Mouse (Mus musculus): Measurements from ENCODE around the gene Mbnl1. TPM values are rescaled to one million over a fixed set of nuclear protein-coding genes. Genes with fewer than 3 reads are reported as not detected.

Gene Mbnl1
- polyA plus RNA-seq, 1 experiment from 2014 or later: 106 TPM

- no peak overlapping the region for H3K4me2 ChIP-seq (ENCODE audit: low read depth, low read length)
- H3K4me3 ChIP-seq (replicated peaks; ENCODE audit: low read length): no peak overlapping the region
- H3K9ac ChIP-seq (ENCODE audit: low read length): no peak overlapping the region
- no peaks in the 10 kb centered on the region for H3K27me3 ChIP-seq (ENCODE audit: control insufficient read depth, insufficient read depth, low read length)
- H3K9me3 ChIP-seq (replicated peaks; ENCODE audit: control insufficient read depth, low read length): no peaks in the 10 kb centered on the region
- H3K36me3 ChIP-seq (ENCODE audit: control insufficient read depth, insufficient read depth, low read length): peaks cover 4% of the 10 kb centered on the region
- no peak for ATAC-seq (ENCODE audit: insufficient read depth, low FRiP score)
- H3K27ac ChIP-seq (ENCODE audit: low read length): no peak overlapping the region
- WGBS: 86% methylated on average over 7 of the region's 7 CpGs
- H3K4me1 ChIP-seq (ENCODE audit: control insufficient read depth, insufficient read depth, low read length): peaks cover 3% of the 10 kb centered on the region; the same call in 1 of the 2 replicates
These were observed 141.9 kb downstream of the Mbnl1 start for GRCm38 (mm10) chr3:60614516-60614915.

GRCm38 (mm10) chr3:60615057-60615606, 142.5 kb downstream of the Mbnl1 start:
- WGBS: 72% methylated on average over 11 of the region's 11 CpGs
- no peak for ATAC-seq (ENCODE audit: insufficient read depth, low FRiP score)
- H3K9me3 ChIP-seq (replicated peaks; ENCODE audit: control insufficient read depth, low read length): no peaks in the 10 kb centered on the region

GRCm38 (mm10) chr3:60615615-60616014, 143.0 kb downstream of the Mbnl1 start:
- H3K9me3 ChIP-seq (replicated peaks; ENCODE audit: control insufficient read depth, low read length): no peaks in the 10 kb centered on the region
- H3K4me1 ChIP-seq (ENCODE audit: control insufficient read depth, insufficient read depth, low read length): peaks cover under 1% of the 10 kb centered on the region; the same call in 1 of the 2 replicates
- no peak overlapping the region for H3K4me3 ChIP-seq (replicated peaks; ENCODE audit: low read length)
- H3K27ac ChIP-seq (ENCODE audit: low read length): no peak overlapping the region
- no peaks in the 10 kb centered on the region for H3K27me3 ChIP-seq (ENCODE audit: control insufficient read depth, insufficient read depth, low read length)
- ATAC-seq (ENCODE audit: insufficient read depth, low FRiP score): no peak
- H3K9ac ChIP-seq (ENCODE audit: low read length): no peak overlapping the region
- H3K36me3 ChIP-seq (ENCODE audit: control insufficient read depth, insufficient read depth, low read length): peaks cover 4% of the 10 kb centered on the region
- 62% methylated on average over 7 of the region's 7 CpGs for WGBS
- H3K4me2 ChIP-seq (ENCODE audit: low read depth, low read length): no peak overlapping the region

More at GRCm38 (mm10) chr3:60615057-60615606, 142.5 kb downstream of the Mbnl1 start:
- H3K4me3 ChIP-seq (replicated peaks; ENCODE audit: low read length): no peak overlapping the region
- no peak overlapping the region for H3K9ac ChIP-seq (ENCODE audit: low read length)
- peaks cover 4% of the 10 kb centered on the region for H3K36me3 ChIP-seq (ENCODE audit: control insufficient read depth, insufficient read depth, low read length)
- H3K27me3 ChIP-seq (ENCODE audit: control insufficient read depth, insufficient read depth, low read length): no peaks in the 10 kb centered on the region
- no peak overlapping the region for H3K27ac ChIP-seq (ENCODE audit: low read length)
- H3K4me1 ChIP-seq (ENCODE audit: control insufficient read depth, insufficient read depth, low read length): peaks cover 3% of the 10 kb centered on the region; the same call in 1 of the 2 replicates
- H3K4me2 ChIP-seq (ENCODE audit: low read depth, low read length): no peak overlapping the region

GRCm38 (mm10) chr3:60616147-60616546, 143.5 kb downstream of the Mbnl1 start:
- WGBS: 81% methylated on average over 2 of the region's 2 CpGs
- Histone ChIP-seq H3K4me3 (replicated peaks; ENCODE audit: low read length) (no peak overlapping the region), H3K9ac (ENCODE audit: low read length) (no peak overlapping the region), H3K27me3 (ENCODE audit: control insufficient read depth, insufficient read depth, low read length) (no peaks in the 10 kb centered on the region), H3K27ac (ENCODE audit: low read length) (no peak overlapping the region), H3K4me1 (ENCODE audit: control insufficient read depth, insufficient read depth, low read length) (no peaks in the 10 kb centered on the region), H3K9me3 (replicated peaks; ENCODE audit: control insufficient read depth, low read length) (no peaks in the 10 kb centered on the region), H3K36me3 (ENCODE audit: control insufficient read depth, insufficient read depth, low read length) (peaks cover 4% of the 10 kb centered on the region), H3K4me2 (ENCODE audit: low read depth, low read length) (no peak overlapping the region)
- no peak for ATAC-seq (ENCODE audit: insufficient read depth, low FRiP score)

DNA sequence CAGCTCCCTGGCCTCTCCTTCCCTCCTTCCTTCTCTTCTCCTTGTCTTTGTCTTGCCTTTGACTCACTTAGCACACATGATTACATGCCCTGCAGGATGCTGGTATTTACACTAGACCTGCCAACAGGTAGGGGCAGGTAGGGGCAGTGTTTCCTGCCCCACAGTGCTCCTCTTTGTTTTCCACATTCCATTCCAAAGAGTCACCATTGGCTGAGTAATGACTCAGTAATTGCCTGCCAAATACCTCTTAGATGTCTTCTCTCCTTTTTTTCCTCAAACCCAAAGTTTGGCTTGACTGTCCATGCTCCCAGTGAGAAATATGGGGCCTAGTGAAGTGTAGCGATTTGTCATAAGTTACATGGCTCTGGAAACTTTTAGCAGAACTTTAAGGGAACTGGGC, 145.0 kb downstream of the Mbnl1 start:
- no peak overlapping the region for H3K9ac ChIP-seq (ENCODE audit: low read length)
- H3K4me3 ChIP-seq (replicated peaks; ENCODE audit: low read length): no peak overlapping the region
- 60% methylated on average over 1 of the region's 1 CpGs for WGBS
- no peak overlapping the region for H3K4me2 ChIP-seq (ENCODE audit: low read depth, low read length)
- no peaks in the 10 kb centered on the region for H3K27me3 ChIP-seq (ENCODE audit: control insufficient read depth, insufficient read depth, low read length)
- H3K4me1 ChIP-seq (ENCODE audit: control insufficient read depth, insufficient read depth, low read length): no peaks in the 10 kb centered on the region
- no peak overlapping the region; the same call in 1 of the 2 replicates for H3K27ac ChIP-seq (ENCODE audit: low read length)
- H3K9me3 ChIP-seq (replicated peaks; ENCODE audit: control insufficient read depth, low read length): no peaks in the 10 kb centered on the region
- H3K36me3 ChIP-seq (ENCODE audit: control insufficient read depth, insufficient read depth, low read length): peaks cover 4% of the 10 kb centered on the region
- ATAC-seq (ENCODE audit: insufficient read depth, low FRiP score): peak; percentile 88

- Histone ChIP-seq H3K27ac (ENCODE audit: low read length) (no peak overlapping the region), H3K9ac (ENCODE audit: low read length) (no peak overlapping the region), H3K9me3 (replicated peaks; ENCODE audit: control insufficient read depth, low read length) (no peaks in the 10 kb centered on the region), H3K4me2 (ENCODE audit: low read depth, low read length) (no peak overlapping the region), H3K27me3 (ENCODE audit: control insufficient read depth, insufficient read depth, low read length) (no peaks in the 10 kb centered on the region), H3K36me3 (ENCODE audit: control insufficient read depth, insufficient read depth, low read length) (no peaks in the 10 kb centered on the region), H3K4me3 (replicated peaks; ENCODE audit: low read length) (no peak overlapping the region), H3K4me1 (ENCODE audit: control insufficient read depth, insufficient read depth, low read length) (no peaks in the 10 kb centered on the region)
- no peak for ATAC-seq (ENCODE audit: insufficient read depth, low FRiP score)
- 64% methylated on average over 2 of the region's 2 CpGs for WGBS
These were observed 147.6 kb downstream of the Mbnl1 start for GRCm38 (mm10) chr3:60620236-60620635.

- H3K36me3 ChIP-seq (ENCODE audit: control insufficient read depth, insufficient read depth, low read length): 0 out of 2 replicates have a peak, but pooled peaks cover 3% of the 10 kb centered on the region
- H3K4me1 ChIP-seq (ENCODE audit: control insufficient read depth, insufficient read depth, low read length): no peaks in the 10 kb centered on the region
- no peaks in the 10 kb centered on the region for H3K27me3 ChIP-seq (ENCODE audit: control insufficient read depth, insufficient read depth, low read length)
- 86% methylated on average over 2 of the region's 2 CpGs for WGBS
- H3K27ac ChIP-seq (ENCODE audit: low read length): no peak overlapping the region
- no peak overlapping the region for H3K4me2 ChIP-seq (ENCODE audit: low read depth, low read length)
- no peaks in the 10 kb centered on the region for H3K9me3 ChIP-seq (replicated peaks; ENCODE audit: control insufficient read depth, low read length)
- ATAC-seq (ENCODE audit: insufficient read depth, low FRiP score): no peak
- H3K4me3 ChIP-seq (replicated peaks; ENCODE audit: low read length): no peak overlapping the region
- H3K9ac ChIP-seq (ENCODE audit: low read length): no peak overlapping the region
These were observed 158.6 kb downstream of the Mbnl1 start for GRCm38 (mm10) chr3:60631183-60631582.

GRCm38 (mm10) chr3:60631754-60632153, 159.1 kb downstream of the Mbnl1 start:
- Histone ChIP-seq H3K9me3 (replicated peaks; ENCODE audit: control insufficient read depth, low read length) (no peaks in the 10 kb centered on the region), H3K36me3 (ENCODE audit: control insufficient read depth, insufficient read depth, low read length) (0 out of 2 replicates have a peak, but pooled peaks cover 3% of the 10 kb centered on the region), H3K4me3 (replicated peaks; ENCODE audit: low read length) (no peak overlapping the region), H3K27ac (ENCODE audit: low read length) (no peak overlapping the region), H3K9ac (ENCODE audit: low read length) (no peak overlapping the region), H3K4me2 (ENCODE audit: low read depth, low read length) (no peak overlapping the region), H3K27me3 (ENCODE audit: control insufficient read depth, insufficient read depth, low read length) (no peaks in the 10 kb centered on the region), H3K4me1 (ENCODE audit: control insufficient read depth, insufficient read depth, low read length) (no peaks in the 10 kb centered on the region)
- no peak for ATAC-seq (ENCODE audit: insufficient read depth, low FRiP score)
- WGBS: 89% methylated on average over 5 of the region's 5 CpGs

GRCm38 (mm10) chr3:60632796-60633466, 160.3 kb downstream of the Mbnl1 start:
- Histone ChIP-seq H3K4me3 (replicated peaks; ENCODE audit: low read length) (no peak overlapping the region), H3K9me3 (replicated peaks; ENCODE audit: control insufficient read depth, low read length) (no peaks in the 10 kb centered on the region), H3K4me2 (ENCODE audit: low read depth, low read length) (no peak overlapping the region), H3K9ac (ENCODE audit: low read length) (no peak overlapping the region), H3K27me3 (ENCODE audit: control insufficient read depth, insufficient read depth, low read length) (no peaks in the 10 kb centered on the region), H3K36me3 (ENCODE audit: control insufficient read depth, insufficient read depth, low read length) (0 out of 2 replicates have a peak, but pooled peaks cover 3% of the 10 kb centered on the region), H3K27ac (ENCODE audit: low read length) (no peak overlapping the region), H3K4me1 (ENCODE audit: control insufficient read depth, insufficient read depth, low read length) (no peaks in the 10 kb centered on the region)
- WGBS: 100% methylated on average over 1 of the region's 1 CpGs
- no peak for ATAC-seq (ENCODE audit: insufficient read depth, low FRiP score)
